Mouse (Mus musculus): ENCODE data around the gene Lrmp.
"Not testable (repeated sequence)": the region's sequence is repeated elsewhere in the genome, so short reads cannot be mapped to it uniquely, and the experiment has no call there.

The Lrmp gene

GRCm38 (mm10) chr6:145132969-145133368 is 17.5 kb downstream of the Lrmp start:
- not testable (repeated sequence) for ATAC-seq (ENCODE audit: insufficient number of reproducible peaks, low FRiP score, low TSS enrichment)

- no peak for ATAC-seq (ENCODE audit: insufficient number of reproducible peaks, low FRiP score, low TSS enrichment)
Measured at GRCm38 (mm10) chr6:145135295-145135694, 19.8 kb downstream of the Lrmp start.

- ATAC-seq (ENCODE audit: insufficient number of reproducible peaks, low FRiP score, low TSS enrichment), result no peak
Measured at GRCm38 (mm10) chr6:145135804-145136203, 20.4 kb downstream of the Lrmp start.

GRCm38 (mm10) chr6:145136831-145137230 is 21.4 kb downstream of the Lrmp start:
- no peak for ATAC-seq (ENCODE audit: insufficient number of reproducible peaks, low FRiP score, low TSS enrichment)

- no peak for ATAC-seq (ENCODE audit: insufficient number of reproducible peaks, low FRiP score, low TSS enrichment)
Measured at GRCm38 (mm10) chr6:145139236-145139635, 23.8 kb downstream of the Lrmp start.

- ATAC-seq (ENCODE audit: insufficient number of reproducible peaks, low FRiP score, low TSS enrichment), result no peak
Measured at GRCm38 (mm10) chr6:145139776-145140475, 24.5 kb downstream of the Lrmp start.

GRCm38 (mm10) chr6:145140706-145141105 is 25.3 kb downstream of the Lrmp start:
- ATAC-seq (ENCODE audit: insufficient number of reproducible peaks, low FRiP score, low TSS enrichment), result no peak

- no peak for ATAC-seq (ENCODE audit: insufficient number of reproducible peaks, low FRiP score, low TSS enrichment)
Measured at GRCm38 (mm10) chr6:145141827-145142226, 26.4 kb downstream of the Lrmp start.

- no peak for ATAC-seq (ENCODE audit: insufficient number of reproducible peaks, low FRiP score, low TSS enrichment)
Measured at GRCm38 (mm10) chr6:145145173-145145572, 29.7 kb downstream of the Lrmp start.

- ATAC-seq (ENCODE audit: insufficient number of reproducible peaks, low FRiP score, low TSS enrichment), result no peak
Measured at GRCm38 (mm10) chr6:145147716-145148115, 32.3 kb downstream of the Lrmp start.

GRCm38 (mm10) chr6:145149054-145149453 is 33.6 kb downstream of the Lrmp start:
- ATAC-seq (ENCODE audit: insufficient number of reproducible peaks, low FRiP score, low TSS enrichment), result no peak

GRCm38 (mm10) chr6:145158619-145159018 is 43.2 kb downstream of the Lrmp start:
- no peak for ATAC-seq (ENCODE audit: insufficient number of reproducible peaks, low FRiP score, low TSS enrichment)

- ATAC-seq (ENCODE audit: insufficient number of reproducible peaks, low FRiP score, low TSS enrichment), result no peak
Measured at GRCm38 (mm10) chr6:145160581-145160980, 45.1 kb downstream of the Lrmp start.

- no peak for ATAC-seq (ENCODE audit: insufficient number of reproducible peaks, low FRiP score, low TSS enrichment)
Measured at GRCm38 (mm10) chr6:145171892-145172606, 56.6 kb downstream of the Lrmp start.

GRCm38 (mm10) chr6:145173781-145174191 is 58.3 kb downstream of the Lrmp start:
- no peak for ATAC-seq (ENCODE audit: insufficient number of reproducible peaks, low FRiP score, low TSS enrichment)

GRCm38 (mm10) chr6:145175571-145175981 is 60.1 kb downstream of the Lrmp start:
- ATAC-seq (ENCODE audit: insufficient number of reproducible peaks, low FRiP score, low TSS enrichment), result no peak

- ATAC-seq (ENCODE audit: insufficient number of reproducible peaks, low FRiP score, low TSS enrichment), result no peak
Measured at GRCm38 (mm10) chr6:145176474-145176873, 61.0 kb downstream of the Lrmp start.

GRCm38 (mm10) chr6:145179665-145180064 is 64.2 kb downstream of the Lrmp start:
- no peak for ATAC-seq (ENCODE audit: insufficient number of reproducible peaks, low FRiP score, low TSS enrichment)

- ATAC-seq (ENCODE audit: insufficient number of reproducible peaks, low FRiP score, low TSS enrichment), result no peak
Measured at GRCm38 (mm10) chr6:145182044-145182443, 66.6 kb downstream of the Lrmp start.

GRCm38 (mm10) chr6:145186096-145186495 is 70.6 kb downstream of the Lrmp start:
- no peak for ATAC-seq (ENCODE audit: insufficient number of reproducible peaks, low FRiP score, low TSS enrichment)

- peak; percentile 67 for ATAC-seq (ENCODE audit: insufficient number of reproducible peaks, low FRiP score, low TSS enrichment)
Measured at GRCm38 (mm10) chr6:145187093-145188088, 71.9 kb downstream of the Lrmp start.

All from cerebellum, adult (tissue).